9 mouse cellular contexts compared by ENCODE assay signal in genomic region chr7:92743325-92743724, GRCm38 (mm10). TPM values are rescaled to one million over a fixed set of nuclear protein-coding genes. Genes with fewer than 3 reads are reported as not detected.
DNase-seq lines count a peak whose midpoint lies in the region; ATAC-seq lines count a peak whose summit lies in the region.
"Had no signal": no experiment of that assay in that cellular context is flagged by ENCODE, and none has a peak within 500 bp of the region (broad histone marks: within the 10 kb centered on the region; RNA-seq: fewer than 3 reads in every experiment).

No protein-coding gene starts in this region.

- DNase-seq in heart, postnatal 36 days = no peak
- peak; percentile 69 for DNase-seq in R1 (ENCODE audit: low read depth, low spot score)
- DNase-seq in frontal cortex, postnatal 14 days (ENCODE audit: low spot score in 2 of 2) = no peak
- no peak for DNase-seq in adrenal gland, adult 2 months
- DNase-seq in thymus, postnatal 10 days (ENCODE audit: low spot score in 2 of 2) = no peak
- DNase-seq: cerebellum, adult 8-10 months had no signal

- ATAC-seq in heart, embryonic 12.5 days (ENCODE audit: insufficient number of reproducible peaks, low FRiP score) = no peak
- no peak for ATAC-seq in hindbrain, embryonic 15.5 days (ENCODE audit: low FRiP score, low read depth)
- ATAC-seq in midbrain, embryonic 15.5 days (replicated peaks) = no peak

- H3K4me3 ChIP-seq in heart, embryonic 12.5 days = peak overlapping the region; percentile 80
- H3K4me3 ChIP-seq in hindbrain, embryonic 15.5 days = peak overlapping the region; percentile 73
- peak overlapping the region; percentile 59 for H3K4me3 ChIP-seq in midbrain, embryonic 15.5 days

- no peak overlapping the region for H3K27ac ChIP-seq in heart, embryonic 12.5 days (ENCODE audit: poor library complexity, severe bottlenecking)
- H3K27ac ChIP-seq in hindbrain, embryonic 15.5 days (replicated peaks) = no peak overlapping the region
- H3K27ac ChIP-seq in midbrain, embryonic 15.5 days = no peak overlapping the region; the same call in 1 of the 2 replicates

- H3K36me3 ChIP-seq in heart, embryonic 12.5 days = peaks cover 6% of the 10 kb centered on the region; the same call in 1 of the 2 replicates
- 0 out of 2 replicates have a peak, but pooled peaks cover 2% of the 10 kb centered on the region for H3K36me3 ChIP-seq in hindbrain, embryonic 15.5 days
- H3K36me3 ChIP-seq in midbrain, embryonic 15.5 days (replicated peaks) = no peaks in the 10 kb centered on the region

- no peaks in the 10 kb centered on the region for H3K9me3 ChIP-seq in heart, embryonic 12.5 days (replicated peaks)
- H3K9me3 ChIP-seq in hindbrain, embryonic 15.5 days = no peaks in the 10 kb centered on the region
- H3K9me3 ChIP-seq in midbrain, embryonic 15.5 days = no peaks in the 10 kb centered on the region

- peak overlapping the region; percentile 97 for H3K4me2 ChIP-seq in heart, embryonic 12.5 days
- H3K4me2 ChIP-seq in hindbrain, embryonic 15.5 days = peak overlapping the region; percentile 72
- peak overlapping the region; percentile 67 for H3K4me2 ChIP-seq in midbrain, embryonic 15.5 days

- H3K27me3 ChIP-seq in heart, embryonic 12.5 days (replicated peaks) = no peaks in the 10 kb centered on the region
- H3K27me3 ChIP-seq in hindbrain, embryonic 15.5 days = no peaks in the 10 kb centered on the region
- no peaks in the 10 kb centered on the region for H3K27me3 ChIP-seq in midbrain, embryonic 15.5 days (replicated peaks)

- WGBS in heart, embryonic 12.5 days = 17% methylated on average over 6 of the region's 6 CpGs
- 8% methylated on average over 6 of the region's 6 CpGs for WGBS in hindbrain, embryonic 15.5 days
- WGBS in midbrain, embryonic 15.5 days = 5% methylated on average over 6 of the region's 6 CpGs

- H3K9ac ChIP-seq in heart, embryonic 12.5 days = no peak overlapping the region
- peak overlapping the region; percentile 65 for H3K9ac ChIP-seq in hindbrain, embryonic 15.5 days
- H3K9ac ChIP-seq in midbrain, embryonic 15.5 days = peak overlapping the region; percentile 61

- intact Hi-C loops in heart, postnatal 36 days (cut with DNase I) = loop anchor here (5.0 to 10.0 kb wide), 5 partner anchors 84 to 341 kb away; partner anchors contain the start of genes Ankrd42, Ccdc90b, Ddias and Prcp

- H3K4me1 ChIP-seq in heart, embryonic 12.5 days (replicated peaks) = peaks cover 22% of the 10 kb centered on the region
- H3K4me1 ChIP-seq in hindbrain, embryonic 15.5 days (replicated peaks) = peaks cover 39% of the 10 kb centered on the region
- peaks cover 35% of the 10 kb centered on the region for H3K4me1 ChIP-seq in midbrain, embryonic 15.5 days

RNA-seq across cellular contexts. Expression of gene Rab30, which starts 1.9 kb away (rescaled TPM):
- 6.6 and 9.4 TPM in 2 replicates for polyA plus RNA-seq in heart, embryonic 12.5 days (2016; fragmentation: Nextera tagmentation; extraction: Ambion mirVana)
- total RNA-seq in heart, postnatal 36 days (2021) = 10 to 100 TPM in 1 of 2 experiments, 1 to 10 TPM in 1; 8.8 to 24.1 TPM
- 18.6 and 21.1 TPM in 2 replicates for polyA plus RNA-seq in hindbrain, embryonic 15.5 days (2015; fragmentation: Nextera tagmentation; extraction: Ambion mirVana)
- polyA plus RNA-seq in midbrain, embryonic 15.5 days (2015; fragmentation: Nextera tagmentation; extraction: Ambion mirVana) = 20.3 and 23.0 TPM in 2 replicates
- total RNA-seq in adrenal gland, adult 2 months (2021) = 1 to 10 TPM; 3.7 to 5.0 TPM
- 0.21 and 0.28 TPM in 2 replicates for polyA plus RNA-seq in adrenal gland, adult 2 months (2012; rRNA removed)
